Mouse (Mus musculus) testis, postnatal 10 days (tissue): ENCODE measurements around the gene Rnf26.

Source experiments
- DNase-seq: peaks from one replicate; pipeline ENCODE4 v3.0.0; 2021; ENCODE audit warnings: low spot score

Rnf26 gene

DNA sequence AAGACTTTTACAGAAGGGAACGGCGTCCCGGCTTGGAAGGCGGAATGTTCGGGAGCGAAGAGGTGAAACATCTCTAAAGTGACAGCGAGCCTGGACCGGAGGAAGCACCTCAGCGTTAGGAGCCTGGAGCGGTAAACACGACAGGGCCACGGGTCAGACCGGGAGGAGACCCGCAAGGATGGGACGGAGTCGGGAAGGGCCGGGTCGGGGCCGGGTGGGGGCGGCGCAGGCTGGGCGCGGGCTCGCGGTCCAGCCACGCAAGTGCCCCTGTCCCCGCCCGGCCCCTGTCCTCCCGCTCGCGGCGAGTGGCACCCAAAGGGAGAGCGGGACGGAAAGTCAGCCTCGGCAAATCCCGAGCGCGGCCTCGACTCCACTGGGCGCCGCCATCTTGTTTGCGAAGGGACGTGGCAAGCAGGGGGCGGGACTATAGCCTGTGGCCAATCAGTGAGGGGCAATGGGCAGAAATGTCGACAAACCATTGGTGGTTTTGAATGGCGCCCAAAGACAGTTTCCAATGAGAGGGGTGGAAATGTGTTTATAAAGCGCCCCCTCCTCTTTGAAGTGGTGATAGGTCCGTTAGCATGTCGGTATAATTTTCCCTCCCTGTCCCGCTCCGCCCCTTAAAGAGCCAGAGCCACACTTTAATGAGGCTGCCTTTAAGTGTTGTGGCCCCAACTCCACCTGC, at the start of gene Rnf26, which contains the start of gene Gm49380:
Gene Rnf26 (minus strand): TSS at position 413 of the 685 bp plus-strand sequence.
Gene Gm49380 (minus strand): TSS at position 396 of the 685 bp plus-strand sequence.
- peak; percentile 98 for DNase-seq

DNA sequence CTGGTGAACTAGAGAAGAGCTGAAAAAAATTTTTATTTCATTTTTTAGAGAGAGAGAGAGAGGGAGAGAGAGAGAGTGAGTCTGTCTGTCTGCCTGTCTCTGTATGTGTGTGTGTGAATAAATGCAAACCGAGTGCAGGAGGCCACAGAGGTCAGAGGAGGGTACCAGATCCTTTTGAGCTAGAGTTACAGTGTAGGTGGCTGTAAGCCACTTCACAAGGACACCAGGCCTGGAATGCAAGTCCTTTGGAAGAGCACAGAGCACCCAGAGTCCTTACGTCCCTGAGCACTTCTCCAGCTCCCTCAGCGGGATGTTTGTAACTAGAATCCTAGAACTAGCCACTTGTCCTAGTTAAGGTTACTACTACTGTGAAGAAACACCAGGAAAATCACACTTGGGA, 46.6 kb upstream of the Rnf26 start:
- DNase-seq = no peak

DNA sequence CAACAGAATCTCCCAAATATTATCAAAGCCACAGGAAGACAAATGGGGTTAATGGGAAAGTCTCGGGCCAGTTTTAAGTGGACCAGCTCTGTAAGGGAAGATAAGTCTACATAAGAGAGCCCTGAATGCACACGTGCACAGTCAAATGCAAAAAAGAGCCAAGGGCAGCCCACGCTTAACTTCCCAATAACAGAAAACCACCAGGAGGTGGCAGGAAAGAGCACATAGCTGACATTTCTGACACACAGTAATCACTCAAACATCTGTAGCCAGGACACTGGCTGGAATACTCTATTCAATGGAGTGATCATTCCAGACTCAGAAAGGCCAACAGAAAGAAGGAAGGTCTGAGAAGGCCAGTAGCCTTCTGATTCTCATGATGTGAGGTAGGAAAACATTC, 34.0 kb upstream of the Rnf26 start:
- no peak for DNase-seq

DNA sequence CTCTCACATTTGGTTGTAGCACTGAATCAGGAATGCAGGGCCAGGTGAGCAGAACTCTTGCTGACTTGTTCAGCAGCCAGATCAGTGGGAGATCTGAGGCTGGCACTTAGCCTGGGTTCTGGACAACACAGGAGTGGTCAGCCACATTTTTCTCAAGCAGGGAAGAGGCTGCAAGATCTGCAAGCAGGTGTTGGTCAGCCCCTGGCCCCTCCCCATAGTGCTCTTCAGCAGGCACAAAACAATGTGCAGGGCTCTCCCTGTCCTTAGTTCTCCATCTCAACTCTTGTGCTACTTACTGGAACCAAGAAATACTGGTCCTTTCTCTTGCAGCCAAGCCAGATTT, 31.4 kb upstream of the Rnf26 start:
- no peak for DNase-seq

DNA sequence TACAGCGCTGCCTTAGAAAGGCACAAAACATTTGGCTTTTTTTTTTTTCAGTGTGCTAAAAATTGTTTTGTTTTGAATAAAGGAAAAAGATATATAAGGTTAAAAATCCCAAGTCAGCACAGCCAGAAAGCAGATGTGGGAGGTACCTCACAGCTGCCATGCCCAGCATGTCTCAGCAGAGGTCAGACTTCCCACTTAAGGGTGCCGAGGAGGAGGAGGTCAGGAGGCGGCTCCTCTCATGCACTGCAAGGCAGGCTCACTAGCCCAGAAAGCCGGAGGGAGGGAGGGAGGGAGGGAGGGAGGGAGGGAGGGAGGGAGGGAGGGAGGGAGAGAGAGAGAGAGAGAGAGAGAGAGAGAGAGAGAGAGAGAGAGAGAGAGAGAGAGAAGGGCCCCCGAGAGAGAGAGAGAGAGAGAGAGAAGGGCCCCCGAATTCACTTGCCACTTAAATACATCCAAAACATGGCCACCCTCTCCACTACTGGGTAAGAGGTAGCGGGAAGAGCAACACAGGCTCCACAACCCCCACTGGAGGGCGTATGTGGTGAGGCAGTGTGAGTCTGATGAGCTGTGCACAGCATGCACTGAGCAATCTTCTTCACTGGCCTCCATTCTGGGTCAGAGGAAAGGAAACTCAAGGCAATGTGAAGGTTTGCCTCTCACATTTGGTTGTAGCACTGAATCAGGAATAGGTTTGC, 30.9 kb upstream of the Rnf26 start:
- DNase-seq = no peak

DNA sequence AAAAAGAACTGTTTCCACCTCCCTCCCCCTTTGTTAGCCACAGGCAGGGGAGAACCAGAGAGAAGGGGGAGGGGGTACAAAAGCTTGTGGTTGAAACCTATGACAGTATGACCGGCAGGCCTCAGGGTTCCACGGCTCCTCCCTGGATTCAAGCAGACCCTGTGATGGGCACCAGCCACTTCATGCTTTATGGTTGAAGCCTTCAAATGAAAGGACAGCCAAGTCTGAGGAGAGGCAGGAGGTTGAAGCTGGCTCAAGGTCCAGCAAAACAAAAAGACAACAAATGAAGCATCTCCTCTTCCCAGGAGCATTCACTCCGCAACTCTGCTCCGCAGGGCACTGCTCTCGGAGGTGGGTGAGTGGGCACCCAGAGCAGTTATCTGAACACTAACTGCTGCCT, 30.1 kb upstream of the Rnf26 start:
- DNase-seq = no peak

DNA sequence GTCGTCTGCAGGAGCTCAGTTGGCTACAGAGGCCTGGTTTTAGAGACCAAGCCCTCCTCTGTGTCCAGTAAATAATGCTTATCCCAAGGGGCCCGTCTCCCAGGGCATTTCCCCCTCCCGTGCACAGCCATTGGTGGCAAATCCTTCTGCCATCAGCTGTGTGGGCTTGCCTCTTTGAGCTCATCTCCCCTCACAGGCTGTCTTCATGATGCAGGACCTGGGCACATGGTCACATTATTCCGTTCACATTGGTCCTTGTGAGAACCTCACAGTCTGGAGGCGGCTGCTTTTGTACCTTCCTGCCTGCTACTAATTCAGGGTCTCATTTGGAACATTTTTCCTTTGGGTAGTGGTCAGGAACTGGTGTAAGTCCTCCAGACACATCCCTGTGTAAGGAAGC, 28.6 kb upstream of the Rnf26 start:
- DNase-seq = no peak

DNA sequence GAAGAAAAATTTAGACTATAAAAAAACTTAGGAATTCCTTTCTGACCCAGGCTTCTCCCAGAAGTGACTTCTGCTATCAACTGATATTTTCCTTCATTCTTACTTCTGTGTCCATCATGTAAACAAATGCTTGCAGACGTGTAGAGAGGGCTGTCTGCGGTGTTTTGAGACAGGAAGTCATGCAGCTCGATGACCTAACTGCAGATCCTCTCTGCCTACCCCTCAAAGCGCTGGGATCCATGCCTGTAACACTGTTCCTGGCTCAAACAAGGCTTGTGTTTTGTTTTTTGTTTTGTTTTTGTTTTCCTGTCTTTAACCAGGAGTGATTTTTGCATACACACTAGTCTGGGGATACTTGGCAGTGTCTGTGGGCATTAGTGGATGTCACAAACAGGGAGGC, 24.5 kb upstream of the Rnf26 start:
- DNase-seq = no peak

DNA sequence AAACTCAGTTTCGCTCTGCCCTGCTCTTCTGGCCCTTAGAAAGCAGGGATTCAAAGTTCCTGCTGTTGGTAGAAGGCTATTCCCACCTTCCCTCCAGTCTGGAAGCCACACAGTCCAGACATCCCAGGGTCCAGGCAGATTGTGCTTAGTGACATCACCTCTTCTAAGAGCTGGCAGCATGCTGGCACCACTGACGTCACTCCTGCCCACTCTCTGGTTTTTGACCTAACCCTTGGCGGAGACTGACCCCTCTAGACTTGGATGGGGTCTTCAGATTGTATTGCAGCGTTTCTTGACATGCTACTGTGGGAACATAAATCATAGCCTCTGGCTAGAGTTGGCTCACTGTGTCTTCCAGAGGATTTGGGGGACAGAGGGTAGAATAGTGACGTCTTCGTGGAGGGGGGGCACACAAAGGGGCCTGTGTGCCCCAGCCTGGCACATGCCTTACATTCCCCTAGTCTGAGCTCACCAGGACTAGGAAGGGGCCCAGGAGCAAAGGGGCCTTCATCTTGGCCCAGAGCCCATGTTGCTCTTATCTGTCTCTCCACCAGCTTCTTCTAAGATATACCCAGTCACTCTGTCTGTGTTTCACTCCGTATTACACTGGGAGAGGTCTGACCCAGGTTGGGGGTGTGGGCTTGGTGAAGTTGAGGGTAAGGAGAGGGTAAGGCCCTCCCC, 22.6 kb upstream of the Rnf26 start:
- no peak for DNase-seq

DNA sequence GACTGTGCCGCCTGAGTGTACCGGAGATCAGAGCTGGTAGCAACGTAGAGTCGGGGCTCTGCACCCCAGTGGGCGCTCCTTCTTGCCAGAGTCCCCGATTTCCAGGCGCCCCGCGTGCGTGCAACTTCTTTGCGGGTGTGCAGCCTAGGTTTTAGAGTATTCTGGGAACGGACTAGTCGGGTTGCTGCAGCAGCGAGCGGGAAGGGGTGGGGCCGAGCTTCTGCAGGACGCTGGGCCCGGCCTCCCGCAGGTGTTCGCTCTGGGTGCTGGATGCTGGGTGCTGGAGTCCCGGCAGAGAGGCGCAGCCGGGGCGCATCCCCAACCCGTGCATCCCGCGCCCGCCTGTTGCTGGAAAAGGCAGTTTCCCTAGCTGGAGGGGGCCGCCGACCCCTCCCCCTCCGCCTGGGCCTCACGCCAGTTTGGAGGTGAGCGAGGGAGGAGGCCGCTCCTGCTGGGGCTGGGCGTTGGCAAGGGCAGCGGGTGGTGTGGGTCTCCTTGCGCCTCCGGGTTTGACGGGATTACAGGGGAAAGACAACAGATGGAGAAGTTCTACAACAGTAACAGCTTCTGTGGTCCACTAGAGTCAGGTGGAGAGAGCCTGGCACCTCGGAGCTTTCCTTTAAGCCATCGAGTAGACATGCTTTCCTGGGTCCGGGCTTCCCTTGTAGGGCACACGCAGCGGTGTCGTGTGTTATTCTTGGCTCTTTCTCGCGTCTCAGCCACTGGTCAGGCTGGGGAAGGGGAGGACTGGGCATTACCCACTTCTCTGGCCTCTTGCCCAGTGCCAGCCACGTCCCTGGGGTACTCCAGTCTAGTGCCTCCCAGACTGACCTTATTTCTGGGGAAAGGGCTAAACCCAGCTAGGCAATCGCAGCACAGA, 21.8 kb upstream of the Rnf26 start:
- peak; percentile 79 for DNase-seq

DNA sequence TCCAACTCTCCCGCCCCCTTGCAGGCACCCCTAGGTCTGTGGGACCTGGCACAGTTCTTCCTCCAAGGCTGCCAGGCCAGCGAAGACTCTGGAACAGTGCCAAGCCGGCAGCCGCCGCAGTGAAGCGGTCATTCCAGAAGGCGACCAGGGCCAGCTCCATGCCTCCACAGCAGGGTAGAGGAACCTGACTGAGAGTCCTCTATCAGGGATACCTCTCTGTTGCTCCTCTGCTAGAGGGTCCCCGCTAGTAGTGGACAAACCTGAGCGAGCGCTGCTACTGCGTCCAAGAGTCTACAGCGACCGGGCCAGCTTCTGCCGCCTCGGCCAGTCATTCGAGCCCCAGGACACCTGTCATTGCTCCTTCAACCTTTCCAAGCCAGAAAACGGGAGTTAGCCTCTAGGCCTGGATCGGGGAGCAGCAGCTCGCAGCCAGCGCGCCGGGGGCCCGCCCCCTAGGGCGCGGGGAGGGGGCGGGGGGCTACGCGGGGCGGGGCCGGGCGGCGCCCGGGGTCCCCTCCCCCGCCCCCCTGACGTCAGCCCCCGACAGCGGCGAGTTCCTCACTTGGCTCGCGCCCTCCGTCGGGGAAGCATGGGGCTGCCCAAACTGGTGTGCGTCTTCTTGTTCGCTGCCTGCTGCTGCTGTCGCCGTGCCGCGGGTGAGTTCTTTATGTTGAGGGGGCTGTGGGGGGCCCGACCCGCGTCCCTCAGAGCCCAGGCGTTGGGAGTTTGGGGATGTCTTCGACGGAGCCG, 21.0 kb upstream of the Rnf26 start, which contains the start of gene Mcam:
Gene Mcam (plus strand): TSS at position 369 of the 750 bp plus-strand sequence.
- DNase-seq = peak; percentile 81

DNA sequence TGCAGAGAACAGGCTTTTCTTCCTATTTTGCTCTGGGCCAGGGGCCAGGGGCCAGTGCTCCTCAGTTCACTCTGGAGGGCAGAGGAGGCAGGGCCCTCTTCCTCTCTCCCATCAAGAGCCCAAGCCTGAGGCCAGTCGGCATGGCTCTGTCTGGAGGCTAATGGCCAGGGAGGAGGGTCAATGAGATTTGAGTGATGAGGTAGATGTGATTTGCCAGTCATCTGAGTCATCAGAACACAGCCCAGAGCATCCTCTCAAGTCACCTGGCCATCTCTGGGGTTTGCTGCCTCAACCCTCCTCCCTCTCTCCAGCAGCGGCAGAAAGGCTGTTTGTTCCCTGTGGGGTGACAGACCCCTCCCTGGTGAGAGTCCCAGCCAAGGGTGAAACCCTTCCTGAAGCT, 20.0 kb upstream of the Rnf26 start:
- DNase-seq = no peak

DNA sequence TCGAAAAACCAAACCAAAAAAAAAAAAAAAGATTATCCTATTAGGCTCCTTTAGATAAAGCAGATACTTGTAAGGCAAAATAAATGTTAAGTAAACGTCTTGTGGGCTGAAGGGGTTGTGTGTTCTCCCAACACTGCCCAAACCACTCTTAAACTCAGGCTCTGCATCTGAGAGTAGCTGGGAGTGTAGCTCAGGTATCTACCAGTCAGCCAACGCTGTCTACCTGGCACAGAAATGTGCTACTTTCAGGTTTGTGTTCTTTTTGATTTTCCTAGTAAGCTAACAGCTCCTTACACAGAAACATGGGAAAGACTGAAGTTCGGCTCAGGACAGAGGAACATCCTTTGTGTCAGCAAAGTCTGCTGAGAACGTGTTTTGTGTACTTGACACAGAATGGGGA, 18.9 kb upstream of the Rnf26 start:
- no peak for DNase-seq

DNA sequence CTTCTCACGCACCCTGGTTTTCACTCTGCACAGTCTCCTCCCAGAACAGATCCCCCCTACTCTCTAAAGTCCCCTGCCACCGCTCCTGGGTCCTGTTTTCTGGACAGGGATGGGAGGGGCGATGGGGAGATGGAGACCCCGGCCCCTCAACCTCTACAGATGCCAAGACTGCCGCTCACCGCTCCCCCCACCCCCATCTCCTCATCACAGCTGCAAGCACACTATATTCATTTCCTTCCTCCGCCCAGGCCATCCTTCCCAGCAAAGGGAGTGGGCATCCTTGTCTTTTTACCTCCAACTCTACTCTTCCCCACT, 17.9 kb upstream of the Rnf26 start:
- DNase-seq = no peak

DNA sequence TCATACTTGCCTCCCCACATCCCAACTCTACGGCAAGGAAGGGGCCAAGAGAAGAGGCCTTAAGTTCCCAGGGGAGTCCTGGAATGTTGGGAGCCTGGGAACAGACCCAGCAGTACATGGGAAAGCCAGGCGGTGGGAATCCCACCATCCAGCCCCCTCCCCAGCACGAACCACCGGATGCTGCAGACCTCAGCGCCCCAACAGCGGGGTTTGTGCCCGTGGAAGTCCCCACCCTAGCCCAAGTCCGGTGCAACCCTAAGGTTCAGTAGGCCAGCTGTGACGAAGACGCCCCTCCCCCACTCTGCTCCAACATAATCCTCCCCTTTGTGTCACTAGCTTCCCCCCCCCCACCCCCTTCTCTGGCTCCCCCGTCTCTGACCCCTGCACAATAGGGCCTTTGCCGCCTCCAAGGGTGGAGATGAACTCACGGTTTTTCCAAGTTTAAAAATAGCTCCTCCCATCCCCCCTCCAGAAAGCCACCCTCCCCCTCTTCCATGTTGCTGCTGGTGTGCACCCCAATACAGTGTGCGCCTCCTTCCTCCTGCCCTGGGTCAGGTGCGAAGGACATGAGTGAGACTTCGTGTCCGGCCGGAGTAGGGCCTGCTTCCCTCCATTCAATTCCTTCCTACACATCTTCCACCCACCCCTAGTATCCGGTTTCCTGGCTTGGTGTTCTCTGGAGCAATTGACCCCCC, 17.4 kb upstream of the Rnf26 start:
- DNase-seq = no peak

DNA sequence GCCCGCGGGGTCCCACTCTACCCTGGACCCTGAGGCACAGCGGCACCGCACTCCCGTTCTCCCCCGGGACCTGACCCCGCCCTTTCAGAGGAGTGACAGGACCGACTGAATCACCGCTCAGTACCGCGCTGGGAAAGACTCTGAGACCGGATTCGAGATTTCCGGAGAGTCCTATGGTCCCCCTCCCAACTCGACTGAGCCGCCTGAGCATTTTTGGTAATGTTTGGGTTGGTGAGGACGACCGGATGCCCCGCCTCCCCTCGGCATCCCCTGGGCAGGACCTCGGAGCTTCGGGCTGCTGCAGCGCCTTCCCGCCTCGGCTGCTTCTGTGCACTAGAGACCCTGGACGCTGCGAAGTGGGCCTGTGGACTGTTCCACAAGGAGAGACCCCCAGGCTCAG, 16.7 kb upstream of the Rnf26 start:
- DNase-seq = peak; percentile 77

DNA sequence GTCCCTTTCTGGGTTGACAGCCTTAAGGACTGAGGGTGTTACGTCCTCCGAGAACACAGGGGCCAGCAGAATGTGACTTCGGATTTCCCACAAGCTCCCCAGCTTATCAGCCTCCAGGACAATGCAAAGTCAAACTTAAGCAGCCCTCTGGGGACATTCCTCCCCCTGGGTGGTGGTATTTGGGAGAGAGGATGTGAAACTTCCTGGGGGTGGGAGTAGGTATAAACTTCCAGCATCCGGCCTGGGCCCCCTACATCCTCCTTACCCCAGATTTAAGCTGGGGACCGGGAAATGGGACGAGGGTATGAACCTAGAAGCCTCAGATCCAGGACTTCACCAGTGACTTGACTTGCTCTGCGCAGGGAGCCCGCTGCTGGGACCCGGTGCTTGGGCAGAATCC, 16.3 kb upstream of the Rnf26 start:
- no peak for DNase-seq

DNA sequence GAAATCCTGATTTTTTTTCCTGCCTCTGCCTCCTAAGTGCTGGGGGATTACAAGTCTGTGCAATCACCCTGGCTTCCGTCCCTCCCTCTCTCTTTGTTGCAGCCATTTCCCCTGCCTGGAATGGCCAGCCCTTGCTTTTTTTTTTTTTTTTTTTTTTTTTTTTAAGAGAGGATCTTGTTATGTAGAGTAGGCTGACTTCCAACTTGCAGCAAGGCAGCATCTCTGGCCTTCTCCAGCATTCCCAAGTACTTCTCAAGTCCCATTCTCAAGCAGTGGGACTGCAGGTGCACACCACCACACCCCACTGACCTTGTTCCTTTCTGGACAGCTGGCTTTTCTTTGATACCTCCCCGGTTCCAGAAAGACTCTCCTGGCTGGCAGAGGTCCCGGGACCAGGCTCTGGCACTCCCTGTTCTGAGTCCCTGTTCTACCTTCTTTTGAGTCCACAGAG, 14.1 kb upstream of the Rnf26 start:
- DNase-seq = no peak

DNA sequence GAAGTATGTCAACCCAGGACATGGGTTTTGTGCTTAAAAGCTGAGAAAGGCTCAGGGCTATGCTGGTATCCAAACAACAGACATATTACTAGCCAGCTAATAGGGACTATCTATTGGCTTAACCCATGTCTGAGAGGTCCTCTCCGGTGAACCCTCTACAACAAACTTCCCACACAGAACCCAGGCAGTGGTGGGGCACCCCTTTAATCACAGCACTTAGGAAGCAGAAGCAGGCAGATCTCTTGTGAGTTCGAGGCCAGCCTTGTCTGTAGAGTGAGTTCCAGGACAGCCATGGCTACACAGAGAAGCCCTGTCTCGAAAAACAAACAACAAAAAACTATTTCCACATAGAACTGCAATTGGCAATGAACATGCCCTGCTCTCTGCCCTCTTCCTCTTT, 13.4 kb upstream of the Rnf26 start:
- no peak for DNase-seq

DNA sequence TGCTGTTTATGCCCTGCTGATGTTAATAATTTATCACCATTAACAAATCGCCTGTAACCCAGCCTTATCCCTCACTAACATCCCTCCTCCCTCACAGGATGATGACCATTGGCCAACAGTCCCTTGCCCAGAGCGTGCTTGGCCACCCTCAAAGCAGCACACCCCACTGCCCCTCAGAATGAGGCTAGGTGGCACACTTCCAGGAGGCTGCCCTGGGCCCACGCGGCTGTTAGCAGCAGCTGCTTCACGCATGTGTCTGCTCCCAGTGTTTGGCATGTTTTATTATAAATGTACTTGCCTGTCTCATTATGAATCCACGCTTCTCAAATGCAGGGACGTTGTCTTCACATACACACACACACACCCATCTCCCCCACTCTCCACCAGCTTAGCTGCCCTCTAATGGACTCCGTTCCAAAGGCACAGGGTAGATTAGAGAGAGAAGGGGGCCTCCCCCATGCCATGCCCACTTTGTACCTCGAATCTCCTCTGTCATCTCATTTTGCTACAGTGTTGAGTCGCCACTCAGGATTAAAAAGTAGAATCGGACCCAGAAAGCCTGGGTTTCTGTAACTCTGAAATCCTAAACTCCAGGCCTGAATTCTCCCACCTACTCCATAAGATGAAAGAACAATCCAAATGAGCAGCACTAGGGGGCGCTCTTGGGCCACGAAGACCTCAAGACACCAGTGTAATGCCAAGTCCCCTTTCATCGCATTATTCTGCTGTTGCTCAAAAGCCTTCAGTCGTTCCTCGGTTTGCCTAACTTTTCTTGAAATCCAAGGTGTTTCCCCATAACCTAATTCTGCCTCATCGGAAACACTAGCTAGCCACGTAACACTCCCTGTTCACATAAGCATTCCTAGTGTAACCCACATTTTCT, 12.5 kb upstream of the Rnf26 start:
- peak; percentile 88 for DNase-seq
